Mouse (Mus musculus): Measurements from ENCODE around the gene Hoxa7.

The Hoxa7 gene

GRCm38 (mm10) chr6:52223939-52224760 lies 2.5 kb upstream of the Hoxa7 start:
- no peak for DNase-seq

DNA sequence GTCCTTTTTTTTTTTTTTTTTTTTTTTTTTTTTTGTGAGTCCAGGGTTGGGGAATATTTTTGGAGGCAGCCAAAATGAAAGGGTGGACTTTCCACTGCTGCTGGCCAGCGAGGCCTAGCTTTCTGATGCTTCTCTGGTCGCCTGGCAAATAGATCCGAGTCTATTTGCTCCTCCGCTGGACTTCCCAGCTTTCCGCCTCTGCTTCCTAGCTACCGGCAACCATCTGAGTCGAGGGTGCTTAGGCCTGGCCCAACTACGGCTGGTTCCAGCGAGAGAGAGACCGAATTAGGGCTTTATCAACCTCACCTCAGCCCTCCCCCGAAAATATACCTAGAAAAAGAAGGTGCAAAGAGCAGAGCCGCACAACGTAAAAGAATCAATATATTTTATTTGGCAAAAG lies 1.1 kb upstream of the Hoxa7 start:
- no peak for DNase-seq

DNA sequence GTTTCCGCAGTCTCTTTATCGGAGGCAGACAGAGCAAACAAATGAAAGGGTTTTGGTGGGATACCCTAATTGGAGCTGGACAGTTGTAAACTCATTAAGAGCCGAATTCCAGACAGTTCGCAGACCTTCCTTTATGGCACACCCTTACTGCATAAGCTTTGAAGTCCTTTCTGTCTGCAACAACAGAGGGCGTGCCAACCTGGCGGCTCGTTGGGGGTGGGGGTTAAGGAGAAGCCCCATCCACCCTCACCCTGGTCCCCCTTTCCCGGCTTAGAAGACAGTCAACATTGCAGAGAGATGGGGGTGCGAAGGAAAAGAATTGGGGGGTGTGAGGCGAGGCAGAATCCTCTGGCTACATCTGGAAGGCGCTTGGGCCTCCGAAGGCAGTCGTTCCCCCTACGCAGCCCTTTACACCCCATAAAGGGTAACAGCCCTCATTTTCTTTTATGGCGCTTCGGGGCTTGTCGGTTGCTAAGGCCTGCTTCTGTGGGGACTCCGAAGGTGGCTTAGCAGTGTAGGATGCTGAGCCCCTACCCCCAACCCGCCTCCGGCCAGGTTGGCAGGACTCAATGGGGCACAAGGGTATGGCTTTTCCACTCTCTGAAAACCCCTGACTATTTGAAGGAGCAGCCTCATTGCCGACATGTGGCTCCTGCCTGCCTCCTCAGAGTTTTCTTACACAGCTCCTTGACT lies 485 bp upstream of the Hoxa7 start:
- no peak for DNase-seq

GRCm38 (mm10) chr6:52220865-52221310 lies 766 bp downstream of the Hoxa7 start:
- DNase-seq = no peak

DNA sequence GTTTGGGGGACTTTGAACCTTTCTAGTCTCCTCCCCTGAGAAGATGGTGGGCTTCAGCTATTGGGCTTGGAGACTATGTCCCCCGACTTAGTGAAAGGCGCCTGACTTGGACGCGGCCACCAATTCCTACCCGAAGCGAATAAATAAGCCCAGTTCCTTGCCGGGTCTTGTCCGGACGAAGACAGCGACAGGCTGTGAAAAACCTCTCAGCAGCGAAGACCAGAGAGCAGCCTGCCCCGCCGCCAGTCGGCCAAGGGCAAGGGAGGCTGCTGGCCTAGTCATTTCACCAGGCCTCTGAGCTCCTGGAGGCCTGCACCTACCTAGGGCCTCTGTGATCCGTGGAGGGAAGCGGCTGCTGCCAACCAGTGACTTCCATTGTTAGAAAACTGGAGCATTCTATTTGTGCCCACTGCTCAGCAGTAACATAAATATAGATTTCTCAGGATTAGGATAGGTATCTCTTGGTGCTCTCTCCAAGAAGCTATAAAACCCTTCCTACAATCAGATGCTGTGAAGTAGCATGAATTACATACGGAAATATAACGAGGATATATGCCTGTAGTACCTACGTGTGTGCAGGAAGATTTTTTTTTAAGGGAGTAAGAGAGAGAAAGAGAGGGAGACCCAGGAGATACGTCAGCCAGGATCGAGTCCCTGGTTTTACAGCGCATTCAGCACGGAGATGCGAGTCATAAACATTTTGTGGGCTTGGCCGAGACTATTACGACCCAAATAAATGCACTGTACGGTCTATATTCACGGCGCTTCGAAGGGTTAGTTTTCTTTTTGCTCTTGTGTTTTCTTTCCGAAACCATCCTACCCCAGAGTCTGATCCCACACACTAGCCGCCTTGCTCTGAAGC lies 1.4 kb downstream of the Hoxa7 start:
- DNase-seq = no peak

- DNase-seq = no peak
Observed at GRCm38 (mm10) chr6:52219234-52219942, 2.3 kb downstream of the Hoxa7 start.

DNA sequence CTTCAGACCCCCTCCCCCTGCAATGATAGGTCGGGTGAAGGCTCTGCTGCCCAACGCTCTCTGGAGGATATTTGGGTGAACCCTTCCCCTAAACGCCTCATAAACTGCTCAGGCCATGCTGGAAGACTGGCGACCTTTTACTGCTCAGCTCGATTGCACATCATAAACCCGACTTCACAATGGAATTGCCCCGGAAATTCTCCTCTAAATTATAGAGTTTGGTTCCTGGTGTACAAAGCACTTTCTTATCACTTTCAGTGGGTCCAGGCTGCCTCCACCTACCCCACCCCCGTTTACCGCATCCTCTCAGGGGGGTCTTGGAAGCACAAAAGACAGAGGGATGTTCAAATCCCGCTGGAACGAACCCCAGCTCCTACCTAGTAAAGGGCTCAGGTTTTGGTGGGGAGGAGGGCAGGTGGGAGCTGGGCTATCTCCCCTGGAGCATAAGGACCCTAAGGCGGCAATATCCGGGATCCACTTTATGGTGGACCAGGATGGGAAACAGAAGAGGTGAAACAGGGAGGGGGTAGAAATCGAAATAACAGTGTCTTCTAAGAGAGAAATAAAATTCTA lies 2.9 kb downstream of the Hoxa7 start:
- no peak for DNase-seq

- peak; percentile 30 for DNase-seq
Observed at GRCm38 (mm10) chr6:52217895-52218642, 3.6 kb downstream of the Hoxa7 start.

GRCm38 (mm10) chr6:52217459-52217768 lies 4.2 kb downstream of the Hoxa7 start:
- no peak for DNase-seq

GRCm38 (mm10) chr6:52216691-52217458 lies 4.8 kb downstream of the Hoxa7 start:
- no peak for DNase-seq

DNA sequence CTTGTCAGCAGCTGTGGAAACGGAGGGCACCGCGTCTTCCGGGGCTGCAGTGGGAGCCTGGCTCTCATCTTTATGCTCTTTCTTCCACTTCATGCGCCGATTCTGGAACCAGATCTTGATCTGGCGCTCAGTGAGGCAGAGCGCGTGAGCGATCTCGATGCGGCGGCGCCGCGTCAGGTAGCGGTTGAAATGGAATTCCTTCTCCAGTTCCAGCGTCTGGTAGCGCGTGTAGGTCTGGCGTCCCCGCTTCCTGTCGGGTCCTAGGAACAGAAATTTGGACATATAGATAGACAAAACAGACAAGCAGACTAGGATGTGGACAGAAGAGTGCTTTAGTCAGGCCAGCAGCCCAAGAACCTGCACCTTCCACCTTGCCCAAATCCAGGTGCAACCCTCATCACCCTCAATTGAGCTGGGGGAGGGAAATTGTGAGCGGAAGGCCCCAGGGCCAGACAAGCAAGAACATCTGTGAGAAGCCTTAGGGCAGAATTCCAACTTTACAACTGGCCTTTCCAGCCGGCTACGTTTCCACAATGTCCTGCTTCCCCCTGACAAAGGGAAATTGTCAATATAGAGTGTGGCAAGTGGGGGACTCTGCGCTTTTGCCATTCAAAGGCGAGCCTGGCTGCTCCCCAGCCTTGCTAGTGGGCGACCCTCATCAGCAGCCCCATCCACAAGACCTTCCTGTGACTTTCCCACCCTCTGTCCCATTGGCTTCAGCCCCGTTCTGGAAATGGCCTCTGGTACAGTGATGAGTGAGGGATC lies 5.7 kb downstream of the Hoxa7 start:
- DNase-seq = no peak

DNA sequence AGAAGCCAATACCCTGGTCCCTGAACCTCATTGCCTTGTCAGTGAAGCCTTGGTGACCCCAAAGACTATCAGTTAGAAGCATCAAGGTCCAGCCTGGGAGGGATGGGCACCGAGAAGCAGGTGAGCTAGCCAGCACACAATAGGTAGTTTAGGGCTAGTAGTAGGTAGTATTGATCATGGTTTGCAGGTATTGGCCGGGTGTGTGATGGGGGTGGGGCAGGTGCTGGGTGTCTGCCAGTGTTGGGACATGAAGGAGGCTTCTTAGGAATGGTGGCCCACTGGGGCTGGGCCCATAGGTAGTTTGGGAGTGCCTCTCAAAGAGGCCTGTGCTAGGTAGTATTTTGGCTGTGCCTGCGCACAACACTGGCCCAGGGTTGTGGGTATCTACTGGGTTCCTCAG lies 6.6 kb downstream of the Hoxa7 start:
- no peak for DNase-seq

DNA sequence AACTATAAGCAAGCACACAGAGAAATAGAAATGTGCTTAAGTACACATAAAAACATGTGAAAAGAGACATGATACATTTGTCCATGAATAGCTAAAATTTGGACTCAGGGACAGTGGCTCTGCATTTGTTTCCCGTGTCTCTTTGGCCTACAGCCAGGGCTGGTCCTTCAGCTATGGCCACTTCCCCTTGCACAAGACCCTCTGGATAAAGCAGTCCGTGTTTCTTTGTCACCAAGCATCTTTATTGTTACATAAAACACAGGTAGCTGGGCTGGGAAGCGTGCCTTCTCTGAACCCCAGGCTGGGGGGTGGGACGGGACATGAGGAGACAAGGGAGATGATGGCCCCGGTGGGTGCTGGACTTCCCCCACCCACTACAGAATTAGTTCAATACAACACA lies 7.4 kb downstream of the Hoxa7 start:
- DNase-seq = no peak

- DNase-seq = no peak
Observed at GRCm38 (mm10) chr6:52213119-52213986, 8.3 kb downstream of the Hoxa7 start, which contains the start of the genes Hoxa3 and Gm28308. Hoxa3 (minus strand) TSS chr6:52213336. Gm28308 (minus strand) TSS chr6:52213339.

DNA sequence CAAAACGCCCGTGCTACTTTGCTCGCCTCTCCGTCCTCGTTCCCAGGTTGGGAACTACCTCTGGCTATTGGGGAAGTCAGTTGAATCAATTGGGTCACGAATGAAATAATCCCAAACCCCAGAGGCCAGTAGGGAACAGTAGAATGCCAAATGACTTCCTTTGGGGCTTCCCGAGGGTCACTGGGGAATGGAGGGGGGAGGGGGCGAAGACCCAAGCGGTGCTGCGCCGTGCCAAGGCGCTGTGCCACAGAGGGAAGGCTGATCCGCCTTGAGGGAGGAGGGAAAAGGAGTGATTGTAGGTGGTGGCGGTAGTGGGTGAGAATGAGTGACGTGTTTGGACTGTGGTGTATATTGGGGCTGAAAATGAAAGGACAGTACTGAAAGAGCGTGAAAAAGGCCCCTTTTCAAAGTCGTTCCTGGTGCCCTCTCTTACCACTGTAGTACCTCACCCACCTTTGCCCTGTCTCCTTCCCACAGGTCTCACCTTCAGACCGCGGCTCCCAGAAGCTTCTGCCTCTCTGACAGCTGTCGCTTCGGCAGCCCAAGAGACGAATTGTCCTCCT lies 9.0 kb downstream of the Hoxa7 start:
- DNase-seq = no peak

DNA sequence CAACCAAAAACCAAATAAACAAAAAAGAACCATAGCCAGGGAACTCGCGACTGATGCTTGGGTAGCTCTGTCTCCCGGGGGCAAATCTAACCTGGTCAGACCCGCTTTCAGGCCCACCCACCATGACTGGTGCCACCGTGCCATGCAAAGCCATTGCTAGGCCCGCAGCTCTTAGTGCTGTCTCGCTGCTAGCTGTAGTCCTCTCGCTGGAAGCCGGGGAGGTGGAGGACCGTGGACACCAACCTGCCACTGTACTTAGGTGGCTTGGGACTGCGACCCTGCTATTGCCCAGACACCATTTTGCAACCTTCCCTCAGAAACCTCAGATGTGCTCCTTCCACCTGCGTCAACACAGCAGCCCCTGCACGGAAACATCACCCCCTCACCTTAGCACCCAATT lies 9.7 kb downstream of the Hoxa7 start:
- DNase-seq = no peak

DNA sequence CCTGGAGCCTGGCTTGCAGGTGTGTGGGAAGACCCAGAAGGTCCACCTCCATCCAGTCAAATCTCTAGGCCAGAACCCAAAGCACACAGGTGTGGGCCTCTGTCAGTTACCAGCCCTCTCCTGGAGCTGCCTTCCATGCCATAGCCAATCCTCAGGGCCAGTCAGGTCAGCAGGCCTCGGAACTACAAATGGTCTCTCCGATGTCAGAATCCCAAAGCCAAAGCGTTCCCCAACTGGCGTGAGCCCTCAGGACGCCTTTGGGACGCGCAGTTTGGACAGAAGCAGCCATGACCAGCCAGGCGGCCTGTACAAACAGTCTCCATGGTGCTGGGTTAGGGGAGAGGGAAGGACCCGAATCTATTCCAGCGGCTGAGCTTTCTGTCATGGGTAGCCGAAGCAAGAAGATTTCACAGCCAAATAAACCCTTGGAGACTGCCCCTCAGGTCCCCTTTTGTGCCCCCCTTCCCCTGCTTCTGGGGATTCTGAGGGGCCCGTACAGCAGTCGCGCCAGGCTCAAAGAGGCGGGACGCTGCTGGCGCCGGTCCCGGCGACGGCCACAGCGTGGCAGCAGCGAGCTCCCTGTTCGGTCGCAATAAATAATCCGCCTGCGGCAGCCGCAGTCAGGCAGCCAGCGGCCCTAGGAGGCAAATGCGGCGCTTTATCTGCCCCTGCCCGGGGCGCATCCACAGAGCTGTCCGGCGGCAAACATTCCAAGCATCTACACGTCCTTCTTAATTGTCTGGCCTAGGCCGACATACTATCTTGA lies 10.3 kb downstream of the Hoxa7 start:
- DNase-seq = peak; percentile 84

GRCm38 (mm10) chr6:52209685-52210046 lies 12.0 kb downstream of the Hoxa7 start:
- no peak for DNase-seq
